Mouse (Mus musculus) MEL (cell line): ENCODE data around the gene Otog.

Source experiments
- CHD2 ChIP-seq: IDR thresholded peaks from 2 replicates; pipeline ENCODE4 v1.6.1; 2011; ENCODE audit warnings: low read length, improper control_type of control experiment
- CTCF ChIP-seq, 3 experiments: IDR thresholded peaks in 2 of 3; conservative IDR thresholded peaks in 1 of 3; 2 replicates each; pipeline ENCODE4 v1.5.1; 2011 to 2012; ENCODE audit warnings: low read length in 3 of 3, low read depth in 2 of 3, mild to moderate bottlenecking in 2 of 3, improper control_type of control experiment in 1 of 3, inconsistent platforms in 1 of 3, mixed read lengths in 1 of 3, moderate library complexity in 1 of 3; ENCODE audit not compliant: control insufficient read depth in 1 of 3, insufficient read depth in 1 of 3, poor library complexity in 1 of 3, severe bottlenecking in 1 of 3
- POLR2A ChIP-seq, 2 experiments: IDR thresholded peaks; 2 replicates each; pipeline ENCODE4 v1.6.1; 2011 to 2012; ENCODE audit warnings: low read length in 2 of 2, mild to moderate bottlenecking in 2 of 2, control low read depth in 1 of 2, improper control_type of control experiment in 1 of 2, low read depth in 1 of 2, moderate library complexity in 1 of 2; ENCODE audit not compliant: control insufficient read depth in 1 of 2, insufficient read depth in 1 of 2, poor library complexity in 1 of 2
- UBTF ChIP-seq: IDR thresholded peaks from 2 replicates; pipeline ENCODE4 v1.6.1; 2012; ENCODE audit warnings: low read depth, mild to moderate bottlenecking, inconsistent platforms, low read length, improper control_type of control experiment, moderate library complexity, borderline replicate concordance; ENCODE audit not compliant: insufficient read depth

DNA sequence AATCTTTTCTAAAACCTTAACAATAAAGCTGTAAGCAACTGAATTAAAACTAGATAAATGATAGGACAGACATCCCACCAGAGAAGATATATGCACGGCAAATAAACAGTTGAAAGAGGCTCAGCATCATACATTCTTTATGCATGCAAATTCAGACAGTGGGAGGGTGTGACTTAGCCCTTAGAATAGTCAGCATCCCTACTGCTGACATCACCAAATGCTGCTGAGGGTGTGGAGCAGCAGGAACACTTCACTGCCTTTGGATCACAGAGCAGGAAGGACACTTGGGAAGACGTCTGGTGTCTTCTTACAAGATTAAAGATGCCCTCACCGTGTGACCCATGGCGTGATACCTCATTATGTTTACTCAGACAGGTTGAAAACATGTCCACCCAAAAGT, 87.1 kb downstream of the Otog start:
- TF ChIP-seq UBTF: no peak
- no peak for TF ChIP-seq POLR2A (IDR thresholded peaks at IDR 0.05; ENCODE audit: control insufficient read depth in 1 of 2, insufficient read depth in 1 of 2, low read depth in 1 of 2, low read length in 2 of 2, poor library complexity in 1 of 2)
- no peak for TF ChIP-seq CTCF (IDR thresholded peaks at IDR 0.05 in 2 of 3, conservative IDR thresholded peaks at IDR 0.05 in 1 of 3; ENCODE audit: control insufficient read depth in 1 of 3, insufficient read depth in 1 of 3, low read depth in 2 of 3, low read length in 3 of 3, poor library complexity in 1 of 3, severe bottlenecking in 1 of 3)
- no peak for TF ChIP-seq CHD2
